Mouse (Mus musculus): ENCODE results near the gene Ppp4r3a. TPM values are rescaled to one million over a fixed set of nuclear protein-coding genes. Genes with fewer than 3 reads are reported as not detected.

Ppp4r3a gene
- polyA plus RNA-seq, 1 experiment, result 12.7 TPM

- Histone ChIP-seq H3K4me3 (ENCODE audit: insufficient read depth, poor library complexity, severe bottlenecking) (no peak overlapping the region), H3K79me3 (ENCODE audit: low read depth) (peaks cover 11% of the 10 kb centered on the region), H3K36me3 (ENCODE audit: control insufficient read depth, insufficient read depth) (no peaks in the 10 kb centered on the region), H3K79me2 (ENCODE audit: control insufficient read depth, insufficient read depth) (peaks cover 39% of the 10 kb centered on the region), H3K27me3 (ENCODE audit: control insufficient read depth, insufficient read depth, insufficient read length) (no peaks in the 10 kb centered on the region), H3ac (ENCODE audit: control insufficient read depth, insufficient read length, low read depth) (no peak overlapping the region)
- TF ChIP-seq CTCF (IDR thresholded peaks at IDR 0.05; ENCODE audit: control insufficient read depth, insufficient read depth, insufficient read length) (no peak), USF1 (IDR thresholded peaks at IDR 0.05; ENCODE audit: low read depth) (no peak), MYOD1 (IDR thresholded peaks at IDR 0.05; ENCODE audit: control insufficient read depth, insufficient read length, low read depth) (no peak), MAX (IDR thresholded peaks at IDR 0.05) (no peak), CEBPB (IDR thresholded peaks at IDR 0.05; ENCODE audit: low read depth) (no peak), MYOG (IDR thresholded peaks at IDR 0.05; ENCODE audit: control insufficient read depth, extremely low read depth, insufficient read length) (no peak), FOSL1 (IDR thresholded peaks at IDR 0.05; ENCODE audit: insufficient read depth, low read length, poor library complexity, severe bottlenecking) (no peak)
Observed at GRCm38 (mm10) chr12:101008648-101009047, 74.9 kb downstream of the Ppp4r3a start.

GRCm38 (mm10) chr12:101007968-101008481 is 75.5 kb downstream of the Ppp4r3a start:
- Histone ChIP-seq H3K79me3 (ENCODE audit: low read depth) (peaks cover 11% of the 10 kb centered on the region), H3K36me3 (ENCODE audit: control insufficient read depth, insufficient read depth) (no peaks in the 10 kb centered on the region), H3ac (ENCODE audit: control insufficient read depth, insufficient read length, low read depth) (peak overlapping the region; percentile 34), H3K27me3 (ENCODE audit: control insufficient read depth, insufficient read depth, insufficient read length) (no peaks in the 10 kb centered on the region), H3K4me3 (ENCODE audit: insufficient read depth, poor library complexity, severe bottlenecking) (no peak overlapping the region), H3K79me2 (ENCODE audit: control insufficient read depth, insufficient read depth) (peaks cover 39% of the 10 kb centered on the region)
- TF ChIP-seq CEBPB (IDR thresholded peaks at IDR 0.05; ENCODE audit: low read depth) (no peak), MYOG (IDR thresholded peaks at IDR 0.05; ENCODE audit: control insufficient read depth, extremely low read depth, insufficient read length) (no peak), CTCF (IDR thresholded peaks at IDR 0.05; ENCODE audit: control insufficient read depth, insufficient read depth, insufficient read length) (no peak), USF1 (IDR thresholded peaks at IDR 0.05; ENCODE audit: low read depth) (peak; percentile 8), MYOD1 (IDR thresholded peaks at IDR 0.05; ENCODE audit: control insufficient read depth, insufficient read length, low read depth) (peak; percentile 96), FOSL1 (IDR thresholded peaks at IDR 0.05; ENCODE audit: insufficient read depth, low read length, poor library complexity, severe bottlenecking) (peak; percentile 52), MAX (IDR thresholded peaks at IDR 0.05) (peak; percentile 99)

- Histone ChIP-seq H3K79me3 (ENCODE audit: low read depth) (peaks cover 11% of the 10 kb centered on the region), H3K36me3 (ENCODE audit: control insufficient read depth, insufficient read depth) (no peaks in the 10 kb centered on the region), H3K79me2 (ENCODE audit: control insufficient read depth, insufficient read depth) (peaks cover 41% of the 10 kb centered on the region), H3K27me3 (ENCODE audit: control insufficient read depth, insufficient read depth, insufficient read length) (no peaks in the 10 kb centered on the region), H3K4me3 (ENCODE audit: insufficient read depth, poor library complexity, severe bottlenecking) (no peak overlapping the region), H3ac (ENCODE audit: control insufficient read depth, insufficient read length, low read depth) (no peak overlapping the region)
- TF ChIP-seq MAX (IDR thresholded peaks at IDR 0.05) (no peak), MYOD1 (IDR thresholded peaks at IDR 0.05; ENCODE audit: control insufficient read depth, insufficient read length, low read depth) (no peak), MYOG (IDR thresholded peaks at IDR 0.05; ENCODE audit: control insufficient read depth, extremely low read depth, insufficient read length) (no peak), CEBPB (IDR thresholded peaks at IDR 0.05; ENCODE audit: low read depth) (no peak), USF1 (IDR thresholded peaks at IDR 0.05; ENCODE audit: low read depth) (no peak), FOSL1 (IDR thresholded peaks at IDR 0.05; ENCODE audit: insufficient read depth, low read length, poor library complexity, severe bottlenecking) (no peak), CTCF (IDR thresholded peaks at IDR 0.05; ENCODE audit: control insufficient read depth, insufficient read depth, insufficient read length) (no peak)
Observed at GRCm38 (mm10) chr12:101007427-101007826, 76.1 kb downstream of the Ppp4r3a start.

GRCm38 (mm10) chr12:101005665-101006420 is 77.7 kb downstream of the Ppp4r3a start:
- TF ChIP-seq USF1 (IDR thresholded peaks at IDR 0.05; ENCODE audit: low read depth) (no peak), FOSL1 (IDR thresholded peaks at IDR 0.05; ENCODE audit: insufficient read depth, low read length, poor library complexity, severe bottlenecking) (no peak), MAX (IDR thresholded peaks at IDR 0.05) (no peak), MYOG (IDR thresholded peaks at IDR 0.05; ENCODE audit: control insufficient read depth, extremely low read depth, insufficient read length) (no peak), CEBPB (IDR thresholded peaks at IDR 0.05; ENCODE audit: low read depth) (no peak), MYOD1 (IDR thresholded peaks at IDR 0.05; ENCODE audit: control insufficient read depth, insufficient read length, low read depth) (no peak), CTCF (IDR thresholded peaks at IDR 0.05; ENCODE audit: control insufficient read depth, insufficient read depth, insufficient read length) (no peak)
- H3K79me2 ChIP-seq (ENCODE audit: control insufficient read depth, insufficient read depth), result peaks cover 57% of the 10 kb centered on the region
- H3K36me3 ChIP-seq (ENCODE audit: control insufficient read depth, insufficient read depth), result no peaks in the 10 kb centered on the region
- no peaks in the 10 kb centered on the region for H3K27me3 ChIP-seq (ENCODE audit: control insufficient read depth, insufficient read depth, insufficient read length)
- H3K4me3 ChIP-seq (ENCODE audit: insufficient read depth, poor library complexity, severe bottlenecking), result no peak overlapping the region
- no peak overlapping the region for H3ac ChIP-seq (ENCODE audit: control insufficient read depth, insufficient read length, low read depth)
- H3K79me3 ChIP-seq (ENCODE audit: low read depth), result peaks cover 12% of the 10 kb centered on the region

- Histone ChIP-seq H3ac (ENCODE audit: control insufficient read depth, insufficient read length, low read depth) (no peak overlapping the region), H3K79me2 (ENCODE audit: control insufficient read depth, insufficient read depth) (peaks cover 61% of the 10 kb centered on the region), H3K79me3 (ENCODE audit: low read depth) (peaks cover 12% of the 10 kb centered on the region), H3K27me3 (ENCODE audit: control insufficient read depth, insufficient read depth, insufficient read length) (no peaks in the 10 kb centered on the region), H3K4me3 (ENCODE audit: insufficient read depth, poor library complexity, severe bottlenecking) (no peak overlapping the region), H3K36me3 (ENCODE audit: control insufficient read depth, insufficient read depth) (no peaks in the 10 kb centered on the region)
- TF ChIP-seq MYOG (IDR thresholded peaks at IDR 0.05; ENCODE audit: control insufficient read depth, extremely low read depth, insufficient read length) (no peak), MYOD1 (IDR thresholded peaks at IDR 0.05; ENCODE audit: control insufficient read depth, insufficient read length, low read depth) (no peak), MAX (IDR thresholded peaks at IDR 0.05) (no peak), CEBPB (IDR thresholded peaks at IDR 0.05; ENCODE audit: low read depth) (no peak), USF1 (IDR thresholded peaks at IDR 0.05; ENCODE audit: low read depth) (no peak), FOSL1 (IDR thresholded peaks at IDR 0.05; ENCODE audit: insufficient read depth, low read length, poor library complexity, severe bottlenecking) (no peak), CTCF (IDR thresholded peaks at IDR 0.05; ENCODE audit: control insufficient read depth, insufficient read depth, insufficient read length) (no peak)
Observed at GRCm38 (mm10) chr12:101004982-101005381, 78.5 kb downstream of the Ppp4r3a start.

Measured in C2C12 (cell line).